Mouse (Mus musculus) E14TG2a.4 (cell line): ENCODE measurements around the gene Kmt5a.

Source experiments
- CTCF ChIP-seq: conservative IDR thresholded peaks from 2 replicates; pipeline ENCODE4 v1.5.1; 2014; ENCODE audit warnings: low read length
- NANOG ChIP-seq: IDR thresholded peaks from 2 replicates; pipeline ENCODE4 v1.6.1; 2014; ENCODE audit warnings: borderline replicate concordance, low read length, mixed read lengths
- POU5F1 ChIP-seq: IDR thresholded peaks from 2 replicates; pipeline ENCODE4 v1.6.1; 2014; ENCODE audit warnings: low read length, borderline replicate concordance

DNA sequence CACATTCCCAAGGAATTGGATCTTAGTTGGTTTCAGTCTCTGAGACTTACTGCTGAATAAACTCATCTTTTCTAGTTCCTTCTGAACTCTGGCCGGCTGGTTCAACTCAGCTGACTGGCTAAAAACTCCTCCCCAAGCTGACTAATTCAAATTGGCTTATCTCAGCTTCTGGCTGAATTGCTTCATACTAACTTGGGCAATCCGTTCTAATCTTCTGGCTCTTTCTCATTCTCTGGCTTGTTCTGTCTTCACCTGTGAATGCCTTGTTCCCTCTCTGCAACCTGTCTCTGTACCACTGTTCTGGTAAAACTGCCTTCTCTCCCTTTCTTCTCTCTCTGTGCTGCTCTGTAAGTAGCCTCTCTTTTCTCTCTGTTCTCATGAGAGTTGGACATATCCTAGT, 2.9 kb downstream of the Kmt5a start:
- TF ChIP-seq CTCF (no peak), NANOG (no peak), POU5F1 (no peak)
